Mouse (Mus musculus) gastrocnemius, postnatal 4 days (tissue): ENCODE measurements at regions not wholly inside any gene's neighbourhood (a gene's known extent, or its start where the extent isn't known, plus 50 kb on each side); places are given as distances from the start of the nearest gene placed in this dataset.

ENCODE experiments used
- DNase-seq, 2 experiments: peaks; one replicate each; pipeline ENCODE4 v3.0.0; 2021 to 2022; ENCODE audit warnings: low spot score in 2 of 2, mixed read lengths in 2 of 2

GRCm38 (mm10) chr10:91734691-91735090, 553.6 kb upstream of the Tmpo start:
- DNase-seq: no peak

- no peak for DNase-seq
Measured at GRCm38 (mm10) chr10:91732007-91732589, 551.0 kb upstream of the Tmpo start.

- DNase-seq: no peak
Measured at GRCm38 (mm10) chr10:91730062-91730461, 548.9 kb upstream of the Tmpo start.

- peak in 1 of 2 experiments; percentile 37 for DNase-seq
Measured at GRCm38 (mm10) chr10:91719561-91720371, 538.7 kb upstream of the Tmpo start.

GRCm38 (mm10) chr10:91716604-91717003, 535.5 kb upstream of the Tmpo start:
- DNase-seq: no peak

GRCm38 (mm10) chr10:91714648-91715047, 533.5 kb upstream of the Tmpo start:
- no peak for DNase-seq

GRCm38 (mm10) chr10:91713529-91713928, 532.4 kb upstream of the Tmpo start:
- DNase-seq: no peak

- no peak for DNase-seq
Measured at GRCm38 (mm10) chr10:91706816-91707215, 525.7 kb upstream of the Tmpo start.

- no peak for DNase-seq
Measured at GRCm38 (mm10) chr10:91704751-91705150, 523.6 kb upstream of the Tmpo start.

GRCm38 (mm10) chr10:91701822-91702221, 520.7 kb upstream of the Tmpo start:
- DNase-seq: no peak

- no peak for DNase-seq
Measured at GRCm38 (mm10) chr10:91686082-91686618, 505.0 kb upstream of the Tmpo start.

- DNase-seq: no peak
Measured at GRCm38 (mm10) chr10:91685164-91686027, 504.3 kb upstream of the Tmpo start.

- DNase-seq: no peak
Measured at GRCm38 (mm10) chr10:91679641-91680040, 498.5 kb upstream of the Tmpo start.

- no peak for DNase-seq
Measured at GRCm38 (mm10) chr10:91637911-91638310, 456.8 kb upstream of the Tmpo start.

- no peak for DNase-seq
Measured at GRCm38 (mm10) chr10:91628672-91629071, 447.6 kb upstream of the Tmpo start.

GRCm38 (mm10) chr10:91622281-91622680, 441.2 kb upstream of the Tmpo start:
- no peak for DNase-seq

GRCm38 (mm10) chr10:91613794-91614479, 432.8 kb upstream of the Tmpo start:
- no peak for DNase-seq

GRCm38 (mm10) chr10:91612052-91612451, 430.9 kb upstream of the Tmpo start:
- no peak for DNase-seq

- DNase-seq: no peak
Measured at GRCm38 (mm10) chr10:91594891-91595290, 413.8 kb upstream of the Tmpo start.

- DNase-seq: no peak
Measured at GRCm38 (mm10) chr10:91593378-91593777, 412.3 kb upstream of the Tmpo start.

- no peak for DNase-seq
Measured at GRCm38 (mm10) chr10:91591845-91592244, 410.7 kb upstream of the Tmpo start.
